Mouse (Mus musculus): ENCODE results near the gene Duoxa1. TPM values are rescaled to one million over a fixed set of nuclear protein-coding genes. Genes with fewer than 3 reads are reported as not detected.
A peak's percentile ranks its signal among the peaks of the same experiment; 100 is the strongest.
"Not testable (repeated sequence)": the region's sequence is repeated elsewhere in the genome, so short reads cannot be mapped to it uniquely, and the experiment has no call there.

Gene Duoxa1
- polyA plus RNA-seq, 1 experiment from 2014 or later, result not detected

- WGBS, result 93% methylated on average over 8 of the region's 8 CpGs
- peaks cover 13% of the 10 kb centered on the region; the same call in 1 of the 2 replicates for H3K4me1 ChIP-seq (replicated peaks; ENCODE audit: control insufficient read depth, insufficient read depth, low read length)
- H3K36me3 ChIP-seq (ENCODE audit: control insufficient read depth, insufficient read depth, low read length), result no peaks in the 10 kb centered on the region
- no peaks in the 10 kb centered on the region for H3K9me3 ChIP-seq (ENCODE audit: control insufficient read depth, low read length)
- no peaks in the 10 kb centered on the region for H3K27me3 ChIP-seq (ENCODE audit: control insufficient read depth, insufficient read depth, low read length)
- peak overlapping the region; percentile 56; the same call in 1 of the 2 replicates for H3K27ac ChIP-seq (ENCODE audit: low read depth, low read length)
- no peak overlapping the region for H3K9ac ChIP-seq (ENCODE audit: low read depth, low read length)
- H3K4me3 ChIP-seq (ENCODE audit: low read depth, low read length), result no peak overlapping the region
- no peak for ATAC-seq (ENCODE audit: low FRiP score)
- H3K4me2 ChIP-seq (replicated peaks; ENCODE audit: low read depth, low read length), result no peak overlapping the region
- no peak for DNase-seq (ENCODE audit: low spot score)
Observed at GRCm38 (mm10) chr2:122353765-122354164, 40.2 kb upstream of the Duoxa1 start.

- no peak overlapping the region for H3K4me3 ChIP-seq (ENCODE audit: low read depth, low read length)
- no peaks in the 10 kb centered on the region for H3K36me3 ChIP-seq (ENCODE audit: control insufficient read depth, insufficient read depth, low read length)
- ATAC-seq (ENCODE audit: low FRiP score) (no peak), DNase-seq (ENCODE audit: low spot score) (no peak)
- peak overlapping the region; percentile 38; the same call in 1 of the 2 replicates for H3K27ac ChIP-seq (ENCODE audit: low read depth, low read length)
- WGBS, result 84% methylated on average over 6 of the region's 6 CpGs
- H3K9ac ChIP-seq (ENCODE audit: low read depth, low read length), result no peak overlapping the region
- peaks cover 15% of the 10 kb centered on the region; the same call in 1 of the 2 replicates for H3K4me1 ChIP-seq (replicated peaks; ENCODE audit: control insufficient read depth, insufficient read depth, low read length)
- no peaks in the 10 kb centered on the region for H3K9me3 ChIP-seq (ENCODE audit: control insufficient read depth, low read length)
- H3K4me2 ChIP-seq (replicated peaks; ENCODE audit: low read depth, low read length), result no peak overlapping the region
- H3K27me3 ChIP-seq (ENCODE audit: control insufficient read depth, insufficient read depth, low read length), result no peaks in the 10 kb centered on the region
Observed at GRCm38 (mm10) chr2:122352992-122353391, 39.5 kb upstream of the Duoxa1 start.

DNA sequence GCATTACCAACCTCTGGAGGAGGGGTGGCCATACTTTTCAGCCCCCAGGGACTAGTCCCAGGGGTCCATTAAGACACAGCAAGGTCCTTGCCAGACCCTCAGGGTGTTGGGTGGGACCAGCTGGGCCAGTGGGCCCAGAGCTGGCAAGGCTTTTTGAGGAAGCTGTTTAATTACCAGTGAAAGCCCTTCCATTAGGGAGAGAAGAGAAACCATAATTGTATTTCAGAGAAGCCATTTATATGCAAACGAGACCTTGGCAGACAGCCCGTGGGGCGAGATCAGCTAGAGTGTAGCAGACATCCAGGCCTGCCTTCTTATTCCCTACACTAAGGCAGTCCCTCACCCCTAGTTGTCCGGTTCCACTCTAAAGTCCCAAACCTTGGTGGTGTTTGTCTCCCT is 38.4 kb upstream of the Duoxa1 start:
- peak; percentile 37 for DNase-seq (ENCODE audit: low spot score)

GRCm38 (mm10) chr2:122351156-122351930 is 37.8 kb upstream of the Duoxa1 start:
- H3K4me3 ChIP-seq (ENCODE audit: low read depth, low read length), result no peak overlapping the region
- no peak overlapping the region for H3K4me2 ChIP-seq (replicated peaks; ENCODE audit: low read depth, low read length)
- DNase-seq (ENCODE audit: low spot score) (no peak), ATAC-seq (ENCODE audit: low FRiP score) (no peak)
- H3K4me1 ChIP-seq (replicated peaks; ENCODE audit: control insufficient read depth, insufficient read depth, low read length), result peaks cover 16% of the 10 kb centered on the region; the same call in 1 of the 2 replicates
- H3K27me3 ChIP-seq (ENCODE audit: control insufficient read depth, insufficient read depth, low read length), result no peaks in the 10 kb centered on the region
- no peak overlapping the region for H3K9ac ChIP-seq (ENCODE audit: low read depth, low read length)
- 80% methylated on average over 5 of the region's 5 CpGs for WGBS
- peak overlapping the region; percentile 65 for H3K27ac ChIP-seq (ENCODE audit: low read depth, low read length)
- no peaks in the 10 kb centered on the region for H3K36me3 ChIP-seq (ENCODE audit: control insufficient read depth, insufficient read depth, low read length)
- H3K9me3 ChIP-seq (ENCODE audit: control insufficient read depth, low read length), result no peaks in the 10 kb centered on the region

More for the DNA sequence above, 38.4 kb upstream of the Duoxa1 start:
- Histone ChIP-seq H3K36me3 (ENCODE audit: control insufficient read depth, insufficient read depth, low read length) (no peaks in the 10 kb centered on the region), H3K27me3 (ENCODE audit: control insufficient read depth, insufficient read depth, low read length) (no peaks in the 10 kb centered on the region), H3K9me3 (ENCODE audit: control insufficient read depth, low read length) (no peaks in the 10 kb centered on the region), H3K27ac (ENCODE audit: low read depth, low read length) (peak overlapping the region; percentile 65), H3K9ac (ENCODE audit: low read depth, low read length) (no peak overlapping the region), H3K4me1 (replicated peaks; ENCODE audit: control insufficient read depth, insufficient read depth, low read length) (peaks cover 16% of the 10 kb centered on the region; the same call in 1 of the 2 replicates), H3K4me3 (ENCODE audit: low read depth, low read length) (no peak overlapping the region), H3K4me2 (replicated peaks; ENCODE audit: low read depth, low read length) (no peak overlapping the region)
- ATAC-seq (ENCODE audit: low FRiP score), result peak; percentile 24; the same call in 1 of the 2 replicates
- 42% methylated on average over 4 of the region's 4 CpGs for WGBS

DNA sequence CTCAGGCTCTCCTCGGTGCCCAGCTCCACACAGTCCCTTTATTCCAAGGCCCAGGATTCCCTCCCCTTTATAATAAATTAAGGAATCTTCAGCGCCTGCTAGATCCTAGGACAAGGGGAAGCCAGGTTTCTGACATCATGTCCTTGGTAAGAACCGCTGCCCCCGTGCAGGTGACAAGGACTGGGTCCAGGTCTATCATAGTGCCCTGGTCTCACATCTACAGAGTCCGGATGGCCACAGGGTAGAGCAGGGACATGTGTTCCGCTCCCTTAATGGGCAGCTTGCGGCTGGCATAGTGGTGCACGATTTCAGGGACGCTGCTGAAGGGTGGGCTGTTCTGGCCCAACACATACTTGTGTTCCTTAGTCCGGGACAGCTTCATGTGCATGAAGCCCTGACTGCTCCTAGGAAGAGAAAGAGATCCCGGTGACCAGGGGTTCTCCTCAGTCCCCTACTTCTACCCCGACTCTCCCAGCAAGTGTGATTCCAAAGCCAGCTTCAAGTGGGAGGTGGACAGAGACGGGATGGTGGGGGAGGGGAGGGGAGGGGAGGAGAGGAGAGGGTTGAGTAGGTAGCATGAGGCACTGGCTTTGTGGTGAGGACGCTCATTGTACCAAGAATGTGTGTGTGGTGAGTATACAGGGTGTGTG is 35.7 kb upstream of the Duoxa1 start:
- peak overlapping the region; percentile 98 for H3K27ac ChIP-seq (ENCODE audit: low read depth, low read length)
- 6% methylated on average over 14 of the region's 14 CpGs for WGBS
- H3K27me3 ChIP-seq (ENCODE audit: control insufficient read depth, insufficient read depth, low read length), result no peaks in the 10 kb centered on the region
- H3K4me3 ChIP-seq (ENCODE audit: low read depth, low read length), result peak overlapping the region; percentile 43
- H3K9ac ChIP-seq (ENCODE audit: low read depth, low read length), result peak overlapping the region; percentile 62
- no peaks in the 10 kb centered on the region for H3K36me3 ChIP-seq (ENCODE audit: control insufficient read depth, insufficient read depth, low read length)
- H3K9me3 ChIP-seq (ENCODE audit: control insufficient read depth, low read length), result no peaks in the 10 kb centered on the region
- peak overlapping the region; percentile 42 for H3K4me2 ChIP-seq (replicated peaks; ENCODE audit: low read depth, low read length)
- DNase-seq (ENCODE audit: low spot score) (no peak), ATAC-seq (ENCODE audit: low FRiP score) (peak; percentile 53)
- H3K4me1 ChIP-seq (replicated peaks; ENCODE audit: control insufficient read depth, insufficient read depth, low read length), result peaks cover 16% of the 10 kb centered on the region; the same call in 1 of the 2 replicates

- peak overlapping the region; percentile 62 for H3K9ac ChIP-seq (ENCODE audit: low read depth, low read length)
- peak overlapping the region; percentile 42 for H3K4me2 ChIP-seq (replicated peaks; ENCODE audit: low read depth, low read length)
- peak; percentile 87 for ATAC-seq (ENCODE audit: low FRiP score)
- peak overlapping the region; percentile 98 for H3K27ac ChIP-seq (ENCODE audit: low read depth, low read length)
- peaks cover 13% of the 10 kb centered on the region; the same call in 1 of the 2 replicates for H3K4me1 ChIP-seq (replicated peaks; ENCODE audit: control insufficient read depth, insufficient read depth, low read length)
- WGBS, result under 1% methylated on average over 29 of the region's 63 CpGs
- peak; percentile 93 for DNase-seq (ENCODE audit: low spot score)
- peak overlapping the region; percentile 43 for H3K4me3 ChIP-seq (ENCODE audit: low read depth, low read length)
- no peaks in the 10 kb centered on the region for H3K36me3 ChIP-seq (ENCODE audit: control insufficient read depth, insufficient read depth, low read length)
- no peaks in the 10 kb centered on the region for H3K27me3 ChIP-seq (ENCODE audit: control insufficient read depth, insufficient read depth, low read length)
- H3K9me3 ChIP-seq (ENCODE audit: control insufficient read depth, low read length), result no peaks in the 10 kb centered on the region
Observed at GRCm38 (mm10) chr2:122348531-122349131, 35.1 kb upstream of the Duoxa1 start.

DNA sequence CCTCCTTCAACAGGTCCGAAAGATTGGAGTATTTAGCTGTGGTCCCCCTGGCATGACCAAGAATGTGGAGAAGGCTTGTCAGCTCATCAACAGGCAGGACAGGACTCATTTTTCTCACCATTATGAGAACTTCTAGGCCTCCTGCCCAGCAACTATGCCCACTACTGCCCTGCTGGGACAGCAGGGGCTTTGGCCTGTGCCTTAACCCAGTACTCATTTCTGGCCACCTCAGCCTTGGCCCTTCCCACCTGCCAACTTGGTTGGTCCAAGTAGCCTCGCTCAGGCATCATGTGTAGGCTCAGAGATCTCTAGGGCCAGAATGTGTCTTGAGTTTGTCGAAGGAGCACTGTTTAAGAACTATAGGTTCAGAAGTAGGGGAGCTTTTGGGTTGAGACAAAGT is 33.7 kb upstream of the Duoxa1 start:
- H3K4me1 ChIP-seq (replicated peaks; ENCODE audit: control insufficient read depth, insufficient read depth, low read length), result peaks cover 12% of the 10 kb centered on the region; the same call in 1 of the 2 replicates
- H3K4me2 ChIP-seq (replicated peaks; ENCODE audit: low read depth, low read length), result no peak overlapping the region
- H3K9ac ChIP-seq (ENCODE audit: low read depth, low read length), result no peak overlapping the region
- no peaks in the 10 kb centered on the region for H3K36me3 ChIP-seq (ENCODE audit: control insufficient read depth, insufficient read depth, low read length)
- no peak for DNase-seq (ENCODE audit: low spot score)
- no peak overlapping the region for H3K4me3 ChIP-seq (ENCODE audit: low read depth, low read length)
- no peak for ATAC-seq (ENCODE audit: low FRiP score)
- no peak overlapping the region for H3K27ac ChIP-seq (ENCODE audit: low read depth, low read length)
- H3K9me3 ChIP-seq (ENCODE audit: control insufficient read depth, low read length), result no peaks in the 10 kb centered on the region
- 88% methylated on average over 3 of the region's 3 CpGs for WGBS
- H3K27me3 ChIP-seq (ENCODE audit: control insufficient read depth, insufficient read depth, low read length), result no peaks in the 10 kb centered on the region

- H3K9me3 ChIP-seq (ENCODE audit: control insufficient read depth, low read length); ATAC-seq (ENCODE audit: low FRiP score); H3K9ac ChIP-seq (ENCODE audit: low read depth, low read length); H3K4me2 ChIP-seq (replicated peaks; ENCODE audit: low read depth, low read length); H3K4me3 ChIP-seq (ENCODE audit: low read depth, low read length); H3K36me3 ChIP-seq (ENCODE audit: control insufficient read depth, insufficient read depth, low read length); H3K27me3 ChIP-seq (ENCODE audit: control insufficient read depth, insufficient read depth, low read length); H3K4me1 ChIP-seq (replicated peaks; ENCODE audit: control insufficient read depth, insufficient read depth, low read length); DNase-seq (ENCODE audit: low spot score); H3K27ac ChIP-seq (ENCODE audit: low read depth, low read length): not testable (repeated sequence)
- WGBS, result 90% methylated on average over 6 of the region's 6 CpGs
Observed at GRCm38 (mm10) chr2:122346164-122346563, 32.6 kb upstream of the Duoxa1 start.

Data from hindbrain, embryonic 11.5 days (tissue).